Mouse (Mus musculus): ENCODE data around the gene Pacs1.

- TF ChIP-seq CTCF (IDR thresholded peaks at IDR 0.05) (no peak), EP300 (IDR thresholded peaks at IDR 0.05) (no peak)
These were observed 188.7 kb downstream of the Pacs1 start for GRCm38 (mm10) chr19:5083961-5084833.

Measured in lung, postnatal 0 days (tissue).